Mouse (Mus musculus) liver, embryonic 16.5 days (tissue): Measurements from ENCODE around the gene Ccdc13. TPM values are rescaled to one million over a fixed set of nuclear protein-coding genes. Genes with fewer than 3 reads are reported as not detected.

ENCODE experiments used
- ATAC-seq: fragments of 200-750 bp; cut with Nextera tagmentation; 2 replicates; pipeline ENCODE4 v1.8.0; 2017; ENCODE audit warnings: low read depth, mild to moderate bottlenecking, moderate number of reproducible peaks, moderate library complexity
- H3K27ac ChIP-seq: fragments of 300-500 bp; sonication (generic); 2 replicates; pipeline ENCODE4 v1.5.1; 2014; ENCODE audit warnings: mild to moderate bottlenecking, low read length
- H3K27me3 ChIP-seq: fragments of 300-500 bp; sonication (generic); 2 replicates; pipeline ENCODE4 v1.6.1; 2014; ENCODE audit warnings: low read depth, low read length, mixed read lengths; ENCODE audit not compliant: control insufficient read depth, insufficient read depth
- H3K36me3 ChIP-seq: fragments of 300-500 bp; sonication (generic); 2 replicates; pipeline ENCODE4 v1.6.1; 2014; ENCODE audit warnings: mild to moderate bottlenecking; ENCODE audit not compliant: control insufficient read depth, insufficient read depth
- H3K4me1 ChIP-seq: fragments of 300-500 bp; sonication (generic); 2 replicates; pipeline ENCODE4 v1.6.1; 2014; ENCODE audit warnings: low read depth, low read length, mixed read lengths; ENCODE audit not compliant: control insufficient read depth
- H3K4me2 ChIP-seq: fragments of 300-500 bp; sonication (generic); 2 replicates; pipeline ENCODE4 v1.6.1; 2014; ENCODE audit warnings: low read depth, low read length, mixed read lengths
- H3K4me3 ChIP-seq: fragments of 300-500 bp; sonication (generic); 2 replicates; pipeline ENCODE4 v1.5.1; 2014; ENCODE audit warnings: low read depth, mild to moderate bottlenecking, low read length
- H3K9ac ChIP-seq: fragments of 300-500 bp; sonication (generic); 2 replicates; pipeline ENCODE4 v1.6.1; 2014; ENCODE audit warnings: low read depth, low read length
- H3K9me3 ChIP-seq: fragments of 300-500 bp; sonication (generic); replicated peaks from 2 replicates; pipeline ENCODE4 v1.6.1; 2016; ENCODE audit warnings: low read length; ENCODE audit not compliant: control insufficient read depth
- WGBS: fragments of 180-500 bp; shearing (Covaris S2); extraction: QIAGEN DNeasy Blood & Tissue Kit; methylation state at CpG from one replicate; pipeline ENCODE4 v1.1.7; 2014; ENCODE audit not compliant: insufficient replicate concordance; 5-methylcytosine and 5-hydroxymethylcytosine counted together
- polyA plus RNA-seq: library from polyadenylated mRNA; unstranded; fragments of >200 nt; fragmentation: Nextera tagmentation; extraction: Ambion mirVana; gene quantifications from 2 replicates; pipeline ENCODE4 v1.2.1, GENCODE M21; 2015

Ccdc13 gene
- polyA plus RNA-seq, 1 experiment from 2014 or later: not detected

- 73% methylated on average over 8 of the region's 8 CpGs for WGBS
Observed at GRCm38 (mm10) chr9:121761787-121762186, 77.5 kb downstream of the Ccdc13 start.

GRCm38 (mm10) chr9:121761091-121761665, 78.1 kb downstream of the Ccdc13 start:
- WGBS: 59% methylated on average over 10 of the region's 10 CpGs

More at GRCm38 (mm10) chr9:121761787-121762186, 77.5 kb downstream of the Ccdc13 start:
- H3K9ac ChIP-seq: no peak overlapping the region
- H3K9me3 ChIP-seq: no peaks in the 10 kb centered on the region
- H3K27me3 ChIP-seq: peaks cover 35% of the 10 kb centered on the region
- H3K4me2 ChIP-seq: no peak overlapping the region
- ATAC-seq: no peak
- peaks cover 7% of the 10 kb centered on the region for H3K4me1 ChIP-seq
- no peak overlapping the region for H3K4me3 ChIP-seq
- H3K27ac ChIP-seq: no peak overlapping the region
- no peaks in the 10 kb centered on the region for H3K36me3 ChIP-seq

GRCm38 (mm10) chr9:121760271-121761090, 78.8 kb downstream of the Ccdc13 start:
- no peaks in the 10 kb centered on the region for H3K36me3 ChIP-seq
- peaks cover 35% of the 10 kb centered on the region for H3K27me3 ChIP-seq
- ATAC-seq: peak; percentile 33
- H3K4me3 ChIP-seq: peak overlapping the region; percentile 62
- no peak overlapping the region for H3K27ac ChIP-seq
- peak overlapping the region; percentile 68 for H3K4me2 ChIP-seq
- H3K9ac ChIP-seq: peak overlapping the region; percentile 57
- WGBS: 1% methylated on average over 43 of the region's 43 CpGs
- H3K4me1 ChIP-seq: peaks cover 7% of the 10 kb centered on the region
- no peaks in the 10 kb centered on the region for H3K9me3 ChIP-seq

More at GRCm38 (mm10) chr9:121761091-121761665, 78.1 kb downstream of the Ccdc13 start:
- H3K27me3 ChIP-seq: peaks cover 35% of the 10 kb centered on the region
- H3K4me2 ChIP-seq: no peak overlapping the region
- H3K36me3 ChIP-seq: no peaks in the 10 kb centered on the region
- H3K9me3 ChIP-seq: no peaks in the 10 kb centered on the region
- H3K9ac ChIP-seq: no peak overlapping the region
- no peak for ATAC-seq
- peaks cover 7% of the 10 kb centered on the region for H3K4me1 ChIP-seq
- H3K27ac ChIP-seq: no peak overlapping the region
- H3K4me3 ChIP-seq: no peak overlapping the region

GRCm38 (mm10) chr9:121759091-121760081, 79.9 kb downstream of the Ccdc13 start, which contains the start of gene Zfp651:
Gene Zfp651, plus strand, starts transcription at chr9:121759330.
- Histone ChIP-seq H3K4me1 (peaks cover 7% of the 10 kb centered on the region), H3K36me3 (peaks cover 10% of the 10 kb centered on the region), H3K9ac (peak within 1 kb of the TSS; percentile 57), H3K27ac (no peak within 1 kb of the TSS), H3K9me3 (no peaks in the 10 kb centered on the region), H3K4me2 (peak within 1 kb of the TSS; percentile 68), H3K4me3 (peak within 1 kb of the TSS; percentile 62), H3K27me3 (peaks cover 35% of the 10 kb centered on the region)
- WGBS: under 1% methylated on average over 90 of the region's 97 CpGs
- ATAC-seq: peak; percentile 59

GRCm38 (mm10) chr9:121757835-121758814, 81.1 kb downstream of the Ccdc13 start:
- peaks cover 7% of the 10 kb centered on the region for H3K4me1 ChIP-seq
- peaks cover 19% of the 10 kb centered on the region for H3K36me3 ChIP-seq
- no peak overlapping the region for H3K4me3 ChIP-seq
- no peaks in the 10 kb centered on the region for H3K9me3 ChIP-seq
- no peak overlapping the region for H3K9ac ChIP-seq
- ATAC-seq: no peak
- H3K27ac ChIP-seq: no peak overlapping the region
- H3K4me2 ChIP-seq: peak overlapping the region; percentile 68; the same call in 1 of the 2 replicates
- 49% methylated on average over 10 of the region's 10 CpGs for WGBS
- H3K27me3 ChIP-seq: peaks cover 35% of the 10 kb centered on the region

GRCm38 (mm10) chr9:121757432-121757831, 81.8 kb downstream of the Ccdc13 start:
- Histone ChIP-seq H3K27ac (no peak overlapping the region), H3K4me2 (no peak overlapping the region), H3K4me1 (peaks cover 7% of the 10 kb centered on the region), H3K9ac (no peak overlapping the region), H3K4me3 (no peak overlapping the region), H3K36me3 (peaks cover 25% of the 10 kb centered on the region), H3K9me3 (no peaks in the 10 kb centered on the region), H3K27me3 (peaks cover 35% of the 10 kb centered on the region)
- WGBS: 5% methylated on average over 3 of the region's 3 CpGs
- no peak for ATAC-seq

- WGBS: 72% methylated on average over 3 of the region's 3 CpGs
- peaks cover 7% of the 10 kb centered on the region for H3K4me1 ChIP-seq
Observed at GRCm38 (mm10) chr9:121756785-121757184, 82.5 kb downstream of the Ccdc13 start.

GRCm38 (mm10) chr9:121754624-121755023, 84.6 kb downstream of the Ccdc13 start:
- H3K9ac ChIP-seq: no peak overlapping the region
- ATAC-seq: no peak
- peaks cover 7% of the 10 kb centered on the region for H3K4me1 ChIP-seq
- 81% methylated on average over 3 of the region's 3 CpGs for WGBS
- H3K27me3 ChIP-seq: peaks cover 16% of the 10 kb centered on the region
- H3K9me3 ChIP-seq: no peaks in the 10 kb centered on the region
- no peak overlapping the region for H3K4me3 ChIP-seq
- H3K4me2 ChIP-seq: no peak overlapping the region
- no peak overlapping the region for H3K27ac ChIP-seq
- peaks cover 44% of the 10 kb centered on the region for H3K36me3 ChIP-seq

More at GRCm38 (mm10) chr9:121756785-121757184, 82.5 kb downstream of the Ccdc13 start:
- Histone ChIP-seq H3K4me2 (no peak overlapping the region), H3K27ac (no peak overlapping the region), H3K9ac (no peak overlapping the region), H3K9me3 (no peaks in the 10 kb centered on the region), H3K36me3 (peaks cover 31% of the 10 kb centered on the region), H3K4me3 (no peak overlapping the region), H3K27me3 (peaks cover 35% of the 10 kb centered on the region)
- ATAC-seq: no peak
